Mouse (Mus musculus): ENCODE data around the gene Olfr91.

DNA sequence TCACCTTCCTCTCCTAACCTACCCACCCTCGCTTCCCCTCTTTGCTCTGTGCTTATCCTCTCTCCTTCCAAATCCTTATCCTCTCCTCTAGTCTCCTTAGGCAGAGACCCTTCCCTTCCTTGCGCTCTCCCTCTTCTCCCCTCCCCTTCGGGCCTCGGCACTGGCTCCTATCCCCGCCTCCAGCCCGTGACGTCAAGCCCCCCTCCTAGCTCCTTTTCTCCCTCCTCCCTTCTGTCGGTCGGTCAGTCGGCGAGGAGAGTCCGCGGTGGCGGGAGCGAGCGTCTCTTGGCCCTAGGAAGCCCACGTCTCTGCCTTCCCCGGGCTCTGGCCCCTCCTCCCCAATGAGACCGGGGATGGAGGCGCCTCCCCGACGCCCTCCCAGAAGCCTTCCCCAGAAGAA is 47.7 kb downstream of the Olfr91 start:
- TF ChIP-seq GATA1 (IDR thresholded peaks at IDR 0.05; ENCODE audit: borderline replicate concordance, low read length), result no peak
- TF ChIP-seq FLI1 (IDR thresholded peaks at IDR 0.05; ENCODE audit: low read length), result no peak

Measured in megakaryocyte, embryonic 14.5 days (primary cell).